Mouse (Mus musculus): ENCODE measurements at regions not wholly inside any gene's neighbourhood (a gene's known extent, or its start where the extent isn't known, plus 50 kb on each side); places are given as distances from the start of the nearest gene placed in this dataset.
A peak's percentile ranks its signal among the peaks of the same experiment; 100 is the strongest.

DNA sequence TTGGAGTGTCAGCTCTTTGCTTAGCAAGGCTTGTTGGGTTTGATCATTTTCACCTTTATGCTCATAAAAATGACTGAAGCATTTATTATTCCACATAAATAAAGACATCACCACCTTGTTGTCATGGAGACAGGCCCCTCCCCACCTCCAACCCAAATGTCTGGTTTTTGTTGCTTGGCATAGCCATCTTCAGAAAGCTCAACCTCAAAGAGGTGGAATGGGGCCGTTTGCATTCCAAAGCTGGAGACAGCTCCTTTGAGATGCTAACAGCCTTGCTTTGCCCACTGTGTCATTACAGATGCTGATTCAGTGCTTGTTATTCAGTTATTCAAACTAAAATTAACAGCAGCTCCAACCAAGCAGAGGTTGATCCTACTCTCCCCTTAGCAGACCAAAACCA, 51.9 kb upstream of the Lgalsl start:
- H3K4me3 ChIP-seq (ENCODE audit: low read depth, low read length) = no peak overlapping the region
- H3K27ac ChIP-seq (ENCODE audit: insufficient read depth, low read depth, low read length) = no peak overlapping the region
- H3K36me3 ChIP-seq (ENCODE audit: control insufficient read depth, insufficient read depth, low read length) = no peaks in the 10 kb centered on the region
- WGBS = 68% methylated on average over 1 of the region's 1 CpGs
- H3K27me3 ChIP-seq (ENCODE audit: control insufficient read depth, insufficient read depth, low read length) = no peaks in the 10 kb centered on the region
- no peak for TF ChIP-seq POLR2A (IDR thresholded peaks at IDR 0.05; ENCODE audit: low read depth, low read length)
- no peak for TF ChIP-seq CTCF (IDR thresholded peaks at IDR 0.05; ENCODE audit: extremely low read depth, insufficient read length, insufficient replicate concordance, low read depth, low read length)
- peaks cover 17% of the 10 kb centered on the region; the same call in 1 of the 2 replicates for H3K4me1 ChIP-seq (ENCODE audit: control insufficient read depth, insufficient read depth, insufficient read length, low read length)

DNA sequence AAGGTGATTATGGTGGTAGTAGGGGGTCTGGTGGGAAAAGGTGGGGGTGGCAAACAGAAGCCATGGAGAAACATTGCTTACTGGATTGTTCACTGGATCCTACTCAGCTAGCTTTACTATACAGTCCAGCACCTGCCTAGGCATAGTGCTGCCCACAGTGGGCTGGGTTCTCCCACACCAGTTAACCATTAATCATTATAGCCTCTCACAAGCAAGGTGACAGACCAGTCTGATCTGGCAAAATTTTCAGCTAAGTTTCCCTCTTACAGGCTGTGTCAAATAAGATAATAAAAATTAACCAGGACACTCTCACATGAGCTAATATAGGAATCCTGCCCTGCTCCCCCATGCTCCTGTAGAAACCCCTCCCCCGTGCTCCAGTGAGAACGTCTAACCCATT, 53.1 kb upstream of the Lgalsl start:
- no peak for TF ChIP-seq POLR2A (IDR thresholded peaks at IDR 0.05; ENCODE audit: low read depth, low read length)
- TF ChIP-seq CTCF (IDR thresholded peaks at IDR 0.05; ENCODE audit: extremely low read depth, insufficient read length, insufficient replicate concordance, low read depth, low read length) = no peak
- 35% methylated on average over 2 of the region's 2 CpGs for WGBS
- H3K4me3 ChIP-seq (ENCODE audit: low read depth, low read length) = no peak overlapping the region
- H3K27ac ChIP-seq (ENCODE audit: insufficient read depth, low read depth, low read length) = no peak overlapping the region
- no peaks in the 10 kb centered on the region for H3K27me3 ChIP-seq (ENCODE audit: control insufficient read depth, insufficient read depth, low read length)
- H3K36me3 ChIP-seq (ENCODE audit: control insufficient read depth, insufficient read depth, low read length) = no peaks in the 10 kb centered on the region
- H3K4me1 ChIP-seq (ENCODE audit: control insufficient read depth, insufficient read depth, insufficient read length, low read length) = peaks cover 17% of the 10 kb centered on the region; the same call in 1 of the 2 replicates

DNA sequence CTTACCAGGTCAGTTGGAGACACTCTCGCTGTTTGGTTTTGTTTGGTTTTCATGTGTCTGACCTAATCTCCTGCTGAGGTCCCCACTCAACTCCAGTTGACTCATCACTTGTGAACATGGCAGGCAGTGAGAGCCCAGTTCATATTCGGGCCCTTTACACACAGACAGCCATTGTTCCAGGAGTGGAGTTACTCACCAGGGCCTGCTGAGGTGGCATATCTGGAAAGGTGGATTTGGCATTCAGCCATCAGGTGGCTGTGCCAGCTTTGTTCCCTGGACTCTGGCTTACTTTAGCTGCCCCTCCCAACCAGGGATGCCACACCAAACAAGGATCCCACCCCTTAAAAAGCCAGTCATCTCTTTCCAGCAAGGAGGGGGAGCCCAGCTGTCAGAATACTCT, 56.2 kb upstream of the Lgalsl start:
- Histone ChIP-seq H3K4me1 (ENCODE audit: control insufficient read depth, insufficient read depth, insufficient read length, low read length) (peaks cover 14% of the 10 kb centered on the region; the same call in 1 of the 2 replicates), H3K36me3 (ENCODE audit: control insufficient read depth, insufficient read depth, low read length) (no peaks in the 10 kb centered on the region), H3K27ac (ENCODE audit: insufficient read depth, low read depth, low read length) (peak overlapping the region; percentile 59), H3K4me3 (ENCODE audit: low read depth, low read length) (no peak overlapping the region), H3K27me3 (ENCODE audit: control insufficient read depth, insufficient read depth, low read length) (no peaks in the 10 kb centered on the region)
- TF ChIP-seq CTCF (IDR thresholded peaks at IDR 0.05; ENCODE audit: extremely low read depth, insufficient read length, insufficient replicate concordance, low read depth, low read length) = no peak
- TF ChIP-seq POLR2A (IDR thresholded peaks at IDR 0.05; ENCODE audit: low read depth, low read length) = no peak
- 35% methylated on average over 2 of the region's 2 CpGs for WGBS

DNA sequence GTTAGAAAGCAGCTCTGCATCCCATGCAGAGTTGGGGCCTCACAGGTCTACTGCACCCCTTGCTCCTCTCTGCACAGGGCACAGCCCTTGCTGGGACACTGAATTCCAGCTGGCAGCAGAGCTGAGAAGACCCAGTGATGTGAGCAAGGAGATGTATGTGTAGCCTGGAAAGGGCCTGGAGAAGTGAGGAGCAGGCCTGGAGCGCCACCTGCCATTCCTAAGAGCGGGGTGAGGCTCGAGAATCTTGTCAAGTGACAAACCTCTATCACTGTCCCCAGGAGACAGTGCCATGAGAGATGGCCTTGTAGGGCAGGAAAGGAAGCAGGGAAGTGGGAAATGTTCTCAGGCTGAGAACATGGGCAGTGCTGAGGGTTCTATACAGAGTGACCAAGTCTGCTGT, 59.6 kb upstream of the Lgalsl start:
- H3K27me3 ChIP-seq (ENCODE audit: control insufficient read depth, insufficient read depth, low read length) = no peaks in the 10 kb centered on the region
- peaks cover 8% of the 10 kb centered on the region; the same call in 1 of the 2 replicates for H3K4me1 ChIP-seq (ENCODE audit: control insufficient read depth, insufficient read depth, insufficient read length, low read length)
- no peaks in the 10 kb centered on the region for H3K36me3 ChIP-seq (ENCODE audit: control insufficient read depth, insufficient read depth, low read length)
- no peak overlapping the region for H3K27ac ChIP-seq (ENCODE audit: insufficient read depth, low read depth, low read length)
- no peak overlapping the region for H3K4me3 ChIP-seq (ENCODE audit: low read depth, low read length)
- no peak for TF ChIP-seq POLR2A (IDR thresholded peaks at IDR 0.05; ENCODE audit: low read depth, low read length)
- TF ChIP-seq CTCF (IDR thresholded peaks at IDR 0.05; ENCODE audit: extremely low read depth, insufficient read length, insufficient replicate concordance, low read depth, low read length) = peak; percentile 23; the same call in 1 of the 2 replicates
- WGBS = 63% methylated on average over 3 of the region's 3 CpGs

DNA sequence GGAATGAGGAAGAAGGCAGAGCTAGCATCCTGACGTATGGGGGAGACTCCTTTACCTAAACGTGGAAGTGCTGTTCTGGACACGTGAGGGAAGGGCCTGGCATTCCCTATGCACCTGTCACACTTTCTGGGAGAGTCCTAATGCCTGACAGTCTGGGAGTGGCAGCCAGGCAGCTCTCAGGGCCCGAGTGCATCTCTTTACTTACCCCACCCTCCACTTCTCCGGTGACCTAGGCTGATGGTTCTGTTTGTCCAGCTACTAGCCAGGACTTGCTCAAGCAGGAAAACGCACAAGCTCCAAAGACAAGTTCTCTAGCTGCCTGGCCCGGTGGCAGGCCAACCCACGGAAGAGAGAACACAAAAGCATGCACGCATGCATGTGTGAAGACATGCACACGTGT, 60.9 kb upstream of the Lgalsl start:
- no peak for TF ChIP-seq POLR2A (IDR thresholded peaks at IDR 0.05; ENCODE audit: low read depth, low read length)
- no peak for TF ChIP-seq CTCF (IDR thresholded peaks at IDR 0.05; ENCODE audit: extremely low read depth, insufficient read length, insufficient replicate concordance, low read depth, low read length)
- Histone ChIP-seq H3K27ac (ENCODE audit: insufficient read depth, low read depth, low read length) (no peak overlapping the region), H3K27me3 (ENCODE audit: control insufficient read depth, insufficient read depth, low read length) (no peaks in the 10 kb centered on the region), H3K4me1 (ENCODE audit: control insufficient read depth, insufficient read depth, insufficient read length, low read length) (peaks cover 15% of the 10 kb centered on the region; the same call in 1 of the 2 replicates), H3K4me3 (ENCODE audit: low read depth, low read length) (no peak overlapping the region), H3K36me3 (ENCODE audit: control insufficient read depth, insufficient read depth, low read length) (no peaks in the 10 kb centered on the region)
- 68% methylated on average over 10 of the region's 10 CpGs for WGBS

DNA sequence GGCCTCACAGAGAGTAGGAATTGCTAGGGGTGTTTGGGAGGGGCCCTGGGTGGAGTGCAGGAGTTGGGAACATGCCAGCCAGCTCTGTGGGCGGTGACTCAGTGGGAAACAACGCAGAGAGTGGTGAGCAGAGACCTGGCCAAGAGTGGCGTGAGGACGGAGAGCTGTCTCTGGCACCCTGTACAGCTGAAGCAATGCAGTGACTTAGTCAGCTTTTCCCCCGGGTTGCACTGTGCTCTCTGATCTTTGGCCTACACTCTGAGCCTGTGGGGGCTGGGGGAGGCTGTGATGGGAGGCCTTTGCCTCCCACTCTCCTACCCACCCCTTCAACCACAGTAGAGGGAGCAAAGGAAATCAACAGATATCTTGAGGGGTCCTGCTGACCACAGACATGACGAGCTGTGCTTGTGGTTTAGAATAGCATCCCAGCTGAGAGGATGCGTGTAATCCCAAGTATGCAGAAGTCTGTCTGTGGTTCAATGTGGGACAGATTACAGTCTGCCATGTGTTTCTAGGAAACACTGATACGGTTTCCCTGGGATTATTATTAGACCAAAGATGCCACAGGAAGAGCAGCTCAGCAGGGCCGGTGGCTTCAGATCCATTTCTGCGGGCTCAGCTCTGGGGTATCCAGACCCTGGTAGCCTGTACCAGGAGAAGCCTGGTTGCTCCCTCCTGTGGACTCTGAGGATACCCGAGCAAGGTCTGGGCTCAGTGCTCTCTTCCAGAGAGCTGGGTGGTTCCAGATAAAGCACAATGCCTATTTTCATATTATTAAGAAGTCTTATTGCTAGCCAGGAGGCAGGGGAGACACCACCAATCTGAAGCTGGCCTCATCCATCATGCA, 65.6 kb upstream of the Lgalsl start:
- TF ChIP-seq POLR2A (IDR thresholded peaks at IDR 0.05; ENCODE audit: low read depth, low read length) (no peak), CTCF (IDR thresholded peaks at IDR 0.05; ENCODE audit: extremely low read depth, insufficient read length, insufficient replicate concordance, low read depth, low read length) (no peak)
- Histone ChIP-seq H3K27ac (ENCODE audit: insufficient read depth, low read depth, low read length) (peak overlapping the region; percentile 33), H3K4me3 (ENCODE audit: low read depth, low read length) (no peak overlapping the region), H3K4me1 (ENCODE audit: control insufficient read depth, insufficient read depth, insufficient read length, low read length) (peaks cover 24% of the 10 kb centered on the region), H3K27me3 (ENCODE audit: control insufficient read depth, insufficient read depth, low read length) (no peaks in the 10 kb centered on the region), H3K36me3 (ENCODE audit: control insufficient read depth, insufficient read depth, low read length) (no peaks in the 10 kb centered on the region)
- 48% methylated on average over 11 of the region's 11 CpGs for WGBS

DNA sequence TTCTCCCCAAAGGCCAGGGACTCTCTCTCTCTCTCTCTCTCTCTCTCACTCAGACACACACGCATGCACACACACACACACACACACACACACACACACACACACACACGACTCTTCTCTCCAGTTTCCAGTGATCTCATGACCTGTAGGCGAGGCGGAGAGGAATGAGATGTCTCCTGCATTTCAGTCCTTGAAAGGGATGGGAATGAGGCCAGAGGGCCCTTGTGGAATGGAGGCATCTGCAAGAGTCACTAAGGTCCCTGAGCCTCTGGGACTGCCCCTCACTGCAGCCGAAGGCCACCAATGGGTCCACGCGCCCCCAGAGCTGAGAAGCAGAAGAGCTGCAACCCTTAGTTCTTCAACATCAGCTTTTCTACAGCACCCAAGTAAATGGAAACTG, 66.6 kb upstream of the Lgalsl start:
- TF ChIP-seq POLR2A (IDR thresholded peaks at IDR 0.05; ENCODE audit: low read depth, low read length) (no peak), CTCF (IDR thresholded peaks at IDR 0.05; ENCODE audit: extremely low read depth, insufficient read length, insufficient replicate concordance, low read depth, low read length) (no peak)
- 87% methylated on average over 7 of the region's 7 CpGs for WGBS
- peaks cover 24% of the 10 kb centered on the region for H3K4me1 ChIP-seq (ENCODE audit: control insufficient read depth, insufficient read depth, insufficient read length, low read length)

More for the DNA sequence above, 66.6 kb upstream of the Lgalsl start:
- H3K27ac ChIP-seq (ENCODE audit: insufficient read depth, low read depth, low read length) = no peak overlapping the region
- H3K27me3 ChIP-seq (ENCODE audit: control insufficient read depth, insufficient read depth, low read length) = no peaks in the 10 kb centered on the region
- no peak overlapping the region for H3K4me3 ChIP-seq (ENCODE audit: low read depth, low read length)
- no peaks in the 10 kb centered on the region for H3K36me3 ChIP-seq (ENCODE audit: control insufficient read depth, insufficient read depth, low read length)
